Mouse (Mus musculus) embryo, embryonic 10 days (tissue): ENCODE data around the gene Tbc1d2b.
A peak's percentile ranks its signal among the peaks of the same experiment; 100 is the strongest.

Experiments
- DNase-seq: peaks from one replicate; pipeline ENCODE4 v3.0.0-alpha.2; 2015; ENCODE audit warnings: low spot score

Tbc1d2b gene

GRCm38 (mm10) chr9:90270193-90270943, at the start of gene Tbc1d2b:
Tbc1d2b (minus strand) TSS chr9:90270804.
- DNase-seq, result peak; percentile 72

GRCm38 (mm10) chr9:90316300-90316699, 45.7 kb upstream of the Tbc1d2b start:
- DNase-seq, result peak; percentile 17

GRCm38 (mm10) chr9:90315662-90316061, 45.1 kb upstream of the Tbc1d2b start:
- DNase-seq, result no peak

GRCm38 (mm10) chr9:90304254-90304653, 33.6 kb upstream of the Tbc1d2b start:
- DNase-seq, result no peak

- no peak for DNase-seq
Observed at GRCm38 (mm10) chr9:90303101-90303835, 32.7 kb upstream of the Tbc1d2b start.

- no peak for DNase-seq
Observed at GRCm38 (mm10) chr9:90302670-90303069, 32.1 kb upstream of the Tbc1d2b start.

GRCm38 (mm10) chr9:90301081-90301688, 30.6 kb upstream of the Tbc1d2b start:
- DNase-seq, result no peak

GRCm38 (mm10) chr9:90297637-90298036, 27.0 kb upstream of the Tbc1d2b start:
- no peak for DNase-seq

GRCm38 (mm10) chr9:90293641-90294398, 23.2 kb upstream of the Tbc1d2b start:
- DNase-seq, result no peak

GRCm38 (mm10) chr9:90278397-90278796, 7.8 kb upstream of the Tbc1d2b start:
- DNase-seq, result no peak

- DNase-seq, result no peak
Observed at GRCm38 (mm10) chr9:90277884-90278283, 7.3 kb upstream of the Tbc1d2b start.

GRCm38 (mm10) chr9:90276779-90277178, 6.2 kb upstream of the Tbc1d2b start:
- DNase-seq, result no peak

GRCm38 (mm10) chr9:90275906-90276305, 5.3 kb upstream of the Tbc1d2b start:
- DNase-seq, result no peak

- DNase-seq, result no peak
Observed at GRCm38 (mm10) chr9:90275500-90275899, 4.9 kb upstream of the Tbc1d2b start.

GRCm38 (mm10) chr9:90274516-90274915, 3.9 kb upstream of the Tbc1d2b start:
- DNase-seq, result no peak

- no peak for DNase-seq
Observed at GRCm38 (mm10) chr9:90272346-90272745, 1.7 kb upstream of the Tbc1d2b start.

GRCm38 (mm10) chr9:90271541-90272090, 1.0 kb upstream of the Tbc1d2b start:
- no peak for DNase-seq

- no peak for DNase-seq
Observed at GRCm38 (mm10) chr9:90270944-90271295, 316 bp upstream of the Tbc1d2b start.

GRCm38 (mm10) chr9:90269011-90269681, 1.5 kb downstream of the Tbc1d2b start:
- DNase-seq, result no peak

- no peak for DNase-seq
Observed at GRCm38 (mm10) chr9:90266926-90267325, 3.7 kb downstream of the Tbc1d2b start.

- no peak for DNase-seq
Observed at GRCm38 (mm10) chr9:90266059-90266458, 4.5 kb downstream of the Tbc1d2b start.
